In genomic region chr9:107534408-107535202, GRCm38 (mm10) we compare ENCODE assay signal across 8 mouse cellular contexts. TPM values are rescaled to one million over a fixed set of nuclear protein-coding genes. Genes with fewer than 3 reads are reported as not detected.
DNase-seq lines count a peak whose midpoint lies in the region; ATAC-seq and TF ChIP-seq lines count a peak whose summit lies in the region.

No protein-coding gene starts in this region.

- H3K27ac ChIP-seq in cortical plate, adult 2 months (ENCODE audit: insufficient read depth, low read length), result no peak overlapping the region
- peak overlapping the region; percentile 88 for H3K27ac ChIP-seq in hindbrain, embryonic 10.5 days
- H3K27ac ChIP-seq in liver, embryonic 15.5 days (replicated peaks), result peak overlapping the region; percentile 87
- H3K27ac ChIP-seq in neural tube, embryonic 15.5 days (replicated peaks), result peak overlapping the region; percentile 80

- H3K36me3 ChIP-seq in hindbrain, embryonic 10.5 days, result peaks cover 28% of the 10 kb centered on the region
- peaks cover 31% of the 10 kb centered on the region for H3K36me3 ChIP-seq in liver, embryonic 15.5 days (replicated peaks)
- peaks cover 21% of the 10 kb centered on the region for H3K36me3 ChIP-seq in neural tube, embryonic 15.5 days

- H3K9me3 ChIP-seq in hindbrain, embryonic 10.5 days, result no peaks in the 10 kb centered on the region
- H3K9me3 ChIP-seq in liver, embryonic 15.5 days (replicated peaks), result no peaks in the 10 kb centered on the region
- H3K9me3 ChIP-seq in neural tube, embryonic 15.5 days (replicated peaks), result no peaks in the 10 kb centered on the region

- H3K4me1 ChIP-seq in cortical plate, adult 2 months (ENCODE audit: control insufficient read depth, insufficient read depth, low read length), result peaks cover 6% of the 10 kb centered on the region
- H3K4me1 ChIP-seq in hindbrain, embryonic 10.5 days (replicated peaks), result peaks cover 38% of the 10 kb centered on the region
- peaks cover 40% of the 10 kb centered on the region for H3K4me1 ChIP-seq in liver, embryonic 15.5 days (replicated peaks)
- H3K4me1 ChIP-seq in neural tube, embryonic 15.5 days, result peaks cover 42% of the 10 kb centered on the region

- TF ChIP-seq POLR2A in cortical plate, adult 2 months (IDR thresholded peaks at IDR 0.05; ENCODE audit: extremely low read depth, insufficient read depth, low read length), result no peak

- peaks cover 12% of the 10 kb centered on the region; the same call in 1 of the 2 replicates for H3K27me3 ChIP-seq in hindbrain, embryonic 10.5 days (ENCODE audit: insufficient read depth, poor library complexity, severe bottlenecking)
- no peaks in the 10 kb centered on the region; the same call in none of the 2 replicates for H3K27me3 ChIP-seq in liver, embryonic 15.5 days
- no peaks in the 10 kb centered on the region for H3K27me3 ChIP-seq in neural tube, embryonic 15.5 days (replicated peaks)

- peak overlapping the region; percentile 60 for H3K4me3 ChIP-seq in cortical plate, adult 2 months (ENCODE audit: insufficient read depth, low read length)
- peak overlapping the region; percentile 94 for H3K4me3 ChIP-seq in hindbrain, embryonic 10.5 days
- H3K4me3 ChIP-seq in liver, embryonic 15.5 days (replicated peaks), result peak overlapping the region; percentile 74
- peak overlapping the region; percentile 89 for H3K4me3 ChIP-seq in neural tube, embryonic 15.5 days (replicated peaks)

- H3K4me2 ChIP-seq in liver, embryonic 15.5 days, result peak overlapping the region; percentile 95
- H3K4me2 ChIP-seq in neural tube, embryonic 15.5 days, result peak overlapping the region; percentile 95

- H3K9ac ChIP-seq in liver, embryonic 15.5 days, result peak overlapping the region; percentile 85
- H3K9ac ChIP-seq in neural tube, embryonic 15.5 days (replicated peaks), result peak overlapping the region; percentile 86

- WGBS in hindbrain, embryonic 10.5 days, result 1% methylated on average over 40 of the region's 40 CpGs
- WGBS in liver, embryonic 15.5 days (ENCODE audit: insufficient replicate concordance), result under 1% methylated on average over 40 of the region's 40 CpGs
- under 1% methylated on average over 40 of the region's 40 CpGs for WGBS in neural tube, embryonic 15.5 days

- peak; percentile 47 for ATAC-seq in liver, embryonic 15.5 days (ENCODE audit: insufficient read depth)
- peak; percentile 20 for ATAC-seq in neural tube, embryonic 15.5 days (ENCODE audit: low FRiP score)

- no peak for TF ChIP-seq CTCF in cortical plate, adult 2 months (IDR thresholded peaks at IDR 0.05; ENCODE audit: extremely low read depth, insufficient read depth, low read length)

- peak; percentile 66 for DNase-seq in cerebellum, adult 11-12 months
- no peak for DNase-seq in cerebellum, postnatal 4 days (ENCODE audit: low spot score in 2 of 2)
- DNase-seq in 3T3-L1 (ENCODE audit: low read depth, low spot score), result peak; percentile 39
- peak; percentile 35 for DNase-seq in hindbrain, embryonic 10.5 days (ENCODE audit: low spot score)
- no peak for DNase-seq in right cerebral cortex, postnatal 25 days

RNA-seq across cellular contexts. Expression of gene Tmem115, which starts 0.9 kb away (rescaled TPM):
- 35.4 and 36.5 TPM in 2 replicates for polyA plus RNA-seq in cortical plate, adult 2 months (2012; rRNA removed)
- polyA plus RNA-seq in hindbrain, embryonic 10.5 days (2016; fragmentation: Nextera tagmentation; extraction: Ambion mirVana), result 36.5 and 44.8 TPM in 2 replicates
- 15.2 and 15.9 TPM in 2 replicates for polyA plus RNA-seq in liver, embryonic 15.5 days (2015; fragmentation: Nextera tagmentation; extraction: Ambion mirVana)
- 45.7 and 46.1 TPM in 2 replicates for polyA plus RNA-seq in neural tube, embryonic 15.5 days (2015; fragmentation: Nextera tagmentation; extraction: Ambion mirVana)

RNA-seq across cellular contexts. Expression of gene Cyb561d2, which starts 7.4 kb away (rescaled TPM):
- polyA plus RNA-seq in cortical plate, adult 2 months (2012; rRNA removed), result 29.5 and 31.3 TPM in 2 replicates
- 25.1 and 25.9 TPM in 2 replicates for polyA plus RNA-seq in hindbrain, embryonic 10.5 days (2016; fragmentation: Nextera tagmentation; extraction: Ambion mirVana)
- 13.1 and 13.2 TPM in 2 replicates for polyA plus RNA-seq in liver, embryonic 15.5 days (2015; fragmentation: Nextera tagmentation; extraction: Ambion mirVana)
- 46.9 and 53.9 TPM in 2 replicates for polyA plus RNA-seq in neural tube, embryonic 15.5 days (2015; fragmentation: Nextera tagmentation; extraction: Ambion mirVana)

RNA-seq across cellular contexts. Expression of gene Nprl2, which starts 7.4 kb away (rescaled TPM):
- polyA plus RNA-seq in cortical plate, adult 2 months (2012; rRNA removed), result 66.7 and 67.2 TPM in 2 replicates
- polyA plus RNA-seq in hindbrain, embryonic 10.5 days (2016; fragmentation: Nextera tagmentation; extraction: Ambion mirVana), result 39.2 and 45.7 TPM in 2 replicates
- polyA plus RNA-seq in liver, embryonic 15.5 days (2015; fragmentation: Nextera tagmentation; extraction: Ambion mirVana), result 11.2 and 13.2 TPM in 2 replicates
- polyA plus RNA-seq in neural tube, embryonic 15.5 days (2015; fragmentation: Nextera tagmentation; extraction: Ambion mirVana), result 67.5 and 77.9 TPM in 2 replicates

RNA-seq across cellular contexts. Expression of gene Zmynd10, which starts 12.5 kb away (rescaled TPM):
- 6.0 and 6.7 TPM in 2 replicates for polyA plus RNA-seq in cortical plate, adult 2 months (2012; rRNA removed)
- 2.6 and 4.7 TPM in 2 replicates for polyA plus RNA-seq in hindbrain, embryonic 10.5 days (2016; fragmentation: Nextera tagmentation; extraction: Ambion mirVana)
- 0.64 and 1.0 TPM in 2 replicates for polyA plus RNA-seq in liver, embryonic 15.5 days (2015; fragmentation: Nextera tagmentation; extraction: Ambion mirVana)
- polyA plus RNA-seq in neural tube, embryonic 15.5 days (2015; fragmentation: Nextera tagmentation; extraction: Ambion mirVana), result 1.6 and 2.6 TPM in 2 replicates

RNA-seq across cellular contexts. Expression of gene Rassf1, which starts 16.8 kb away (rescaled TPM):
- 24.4 and 24.5 TPM in 2 replicates for polyA plus RNA-seq in cortical plate, adult 2 months (2012; rRNA removed)
- 46.4 and 48.3 TPM in 2 replicates for polyA plus RNA-seq in hindbrain, embryonic 10.5 days (2016; fragmentation: Nextera tagmentation; extraction: Ambion mirVana)
- 15.8 and 18.7 TPM in 2 replicates for polyA plus RNA-seq in liver, embryonic 15.5 days (2015; fragmentation: Nextera tagmentation; extraction: Ambion mirVana)
- polyA plus RNA-seq in neural tube, embryonic 15.5 days (2015; fragmentation: Nextera tagmentation; extraction: Ambion mirVana), result 41.2 and 46.1 TPM in 2 replicates

Comparison
In these comparisons a context has a peak if more than half of its experiments do, and no peak if none do; other contexts are left out.
1. DNase-seq: peak in cerebellum, adult 11-12 months (single experiment), 3T3-L1 (single experiment) and hindbrain, embryonic 10.5 days (single experiment); none in cerebellum, postnatal 4 days (0 of 2) and right cerebral cortex, postnatal 25 days (single experiment).
2. Peak in every context shown above with its lines, with median percentiles within 50 percentile points of each other: H3K4me3 ChIP-seq.